In genomic region chr7:80439789-80440488, GRCm38 (mm10) we compare ENCODE assay signal across 10 mouse cellular contexts. TPM values are rescaled to one million over a fixed set of nuclear protein-coding genes. Genes with fewer than 3 reads are reported as not detected.
DNase-seq lines count a peak whose midpoint lies in the region; ATAC-seq and TF ChIP-seq lines count a peak whose summit lies in the region.
"Had no signal": no experiment of that assay in that cellular context is flagged by ENCODE, and none has a peak within 500 bp of the region (broad histone marks: within the 10 kb centered on the region; RNA-seq: fewer than 3 reads in every experiment).

No protein-coding gene starts in this region.

- no peak for TF ChIP-seq CTCF in forebrain, postnatal 0 days (IDR thresholded peaks at IDR 0.05; ENCODE audit: low read depth)
- TF ChIP-seq CTCF in brain, embryonic 14.5 days (IDR thresholded peaks at IDR 0.05; ENCODE audit: borderline replicate concordance, extremely low read depth, insufficient read depth, insufficient read length) = no peak
- no peak for TF ChIP-seq CTCF in kidney, adult 2 months (conservative IDR thresholded peaks at IDR 0.05; ENCODE audit: insufficient read depth, insufficient read length, low read depth, low read length)

- WGBS in forebrain, postnatal 0 days = 69% methylated on average over 10 of the region's 10 CpGs
- 77% methylated on average over 10 of the region's 10 CpGs for WGBS in forebrain, embryonic 16.5 days
- WGBS in kidney, adult 2 months = 73% methylated on average over 10 of the region's 10 CpGs

- H3K4me2 ChIP-seq in forebrain, postnatal 0 days (ENCODE audit: low read depth) = no peak overlapping the region
- no peak overlapping the region for H3K4me2 ChIP-seq in forebrain, embryonic 16.5 days (ENCODE audit: low read length)
- H3K4me2 ChIP-seq: midbrain, embryonic 15.5 days had no signal

- H3K9ac ChIP-seq in forebrain, postnatal 0 days = no peak overlapping the region
- H3K9ac ChIP-seq in forebrain, embryonic 16.5 days (replicated peaks; ENCODE audit: low read depth, low read length) = no peak overlapping the region
- H3K9ac ChIP-seq: midbrain, embryonic 15.5 days had no signal

- no peaks in the 10 kb centered on the region for H3K9me3 ChIP-seq in forebrain, postnatal 0 days (ENCODE audit: low read length)
- H3K9me3 ChIP-seq in forebrain, embryonic 16.5 days (ENCODE audit: control insufficient read depth, low read length) = no peaks in the 10 kb centered on the region
- H3K9me3 ChIP-seq: midbrain, embryonic 15.5 days had no signal

- H3K36me3 ChIP-seq in forebrain, postnatal 0 days (ENCODE audit: insufficient read depth) = no peaks in the 10 kb centered on the region
- H3K36me3 ChIP-seq in forebrain, embryonic 16.5 days (ENCODE audit: control insufficient read depth, insufficient read depth) = no peaks in the 10 kb centered on the region
- H3K36me3 ChIP-seq in kidney, adult 2 months (ENCODE audit: control insufficient read depth, insufficient read depth, low read length) = no peaks in the 10 kb centered on the region
- H3K36me3 ChIP-seq: midbrain, embryonic 15.5 days had no signal

- no peak for ATAC-seq in forebrain, postnatal 0 days
- no peak for ATAC-seq in forebrain, embryonic 16.5 days
- ATAC-seq: CD4-positive, CD25-positive, alpha-beta regulatory T cell, adult 4 months; midbrain, embryonic 15.5 days had no signal

- H3K27me3 ChIP-seq in forebrain, postnatal 0 days (ENCODE audit: insufficient read depth, low read length) = no peaks in the 10 kb centered on the region
- H3K27me3 ChIP-seq in forebrain, embryonic 16.5 days (replicated peaks; ENCODE audit: control insufficient read depth, insufficient read depth, low read length) = no peaks in the 10 kb centered on the region
- no peaks in the 10 kb centered on the region for H3K27me3 ChIP-seq in kidney, adult 2 months (replicated peaks; ENCODE audit: control insufficient read depth, insufficient read depth, low read length)
- H3K27me3 ChIP-seq: midbrain, embryonic 15.5 days had no signal

- H3K4me3 ChIP-seq in forebrain, postnatal 0 days (ENCODE audit: low read depth, low read length) = no peak overlapping the region
- H3K4me3 ChIP-seq in forebrain, embryonic 16.5 days (replicated peaks; ENCODE audit: low read length) = no peak overlapping the region
- no peak overlapping the region for H3K4me3 ChIP-seq in kidney, adult 2 months (ENCODE audit: insufficient read depth, low read depth, low read length)
- H3K4me3 ChIP-seq: midbrain, embryonic 15.5 days had no signal

- no peak for TF ChIP-seq POLR2A in brain, embryonic 14.5 days (IDR thresholded peaks at IDR 0.05; ENCODE audit: borderline replicate concordance, extremely low read depth, insufficient read depth, insufficient read length, poor library complexity, severe bottlenecking)
- no peak for TF ChIP-seq POLR2A in kidney, adult 2 months (IDR thresholded peaks at IDR 0.05; ENCODE audit: low read depth, low read length)

- peak overlapping the region; percentile 50; the same call in 1 of the 2 replicates for H3K27ac ChIP-seq in forebrain, postnatal 0 days (ENCODE audit: low read depth, low read length)
- H3K27ac ChIP-seq in forebrain, embryonic 16.5 days (ENCODE audit: low read length) = no peak overlapping the region
- no peak overlapping the region for H3K27ac ChIP-seq in kidney, adult 2 months (ENCODE audit: insufficient read depth, low read depth, low read length)
- H3K27ac ChIP-seq: midbrain, embryonic 15.5 days had no signal

- H3K4me1 ChIP-seq in forebrain, postnatal 0 days (ENCODE audit: insufficient read depth) = peaks cover 15% of the 10 kb centered on the region
- H3K4me1 ChIP-seq in forebrain, embryonic 16.5 days (replicated peaks; ENCODE audit: control insufficient read depth, insufficient read depth, low read length) = peaks cover 23% of the 10 kb centered on the region
- H3K4me1 ChIP-seq in kidney, adult 2 months (ENCODE audit: control insufficient read depth, insufficient read depth, low read length) = peaks cover 13% of the 10 kb centered on the region; the same call in 1 of the 2 replicates

- peak; percentile 49 for DNase-seq in forebrain, postnatal 0 days
- peak; percentile 44 for DNase-seq in lung, postnatal 10 days
- no peak for DNase-seq in lung, postnatal 25 days (ENCODE audit: low spot score)
- DNase-seq in brain, embryonic 14.5 days (ENCODE audit: low read depth) = peak; percentile 39
- peak; percentile 35 for DNase-seq in heart, postnatal 4 days
- DNase-seq in kidney, adult 2 months = no peak
- DNase-seq in ovary, adult 18-20 months (ENCODE audit: low spot score) = no peak

RNA-seq across cellular contexts. Expression of gene Furin, which starts 34.7 kb away (rescaled TPM):
- 16.9 and 21.8 TPM in 2 replicates for total RNA-seq in forebrain, postnatal 0 days (2014; rRNA removed)
- polyA plus RNA-seq in forebrain, postnatal 0 days (2015; fragmentation: Nextera tagmentation; extraction: Ambion mirVana) = 6.8 and 7.7 TPM in 2 replicates
- polyA plus RNA-seq in forebrain, embryonic 16.5 days (2015; fragmentation: Nextera tagmentation; extraction: Ambion mirVana) = 4.4 TPM in 2 replicates
- polyA plus RNA-seq in brain, embryonic 14.5 days (2012; rRNA removed) = 13.3 and 22.8 TPM in 2 replicates
- 100 to 1,000 TPM; 104 to 113 TPM for total RNA-seq in heart, postnatal 4 days (2021)
- 145 and 172 TPM in 2 replicates for polyA plus RNA-seq in kidney, adult 2 months (2012; rRNA removed)

RNA-seq across cellular contexts. Expression of gene Fes, which starts 52.2 kb away (rescaled TPM):
- 4.5 and 6.4 TPM in 2 replicates for total RNA-seq in forebrain, postnatal 0 days (2014; rRNA removed)
- polyA plus RNA-seq in forebrain, postnatal 0 days (2015; fragmentation: Nextera tagmentation; extraction: Ambion mirVana) = 2.5 and 2.8 TPM in 2 replicates
- 2.8 and 4.7 TPM in 2 replicates for polyA plus RNA-seq in forebrain, embryonic 16.5 days (2015; fragmentation: Nextera tagmentation; extraction: Ambion mirVana)
- 7.1 and 8.0 TPM in 2 replicates for polyA plus RNA-seq in brain, embryonic 14.5 days (2012; rRNA removed)
- total RNA-seq in heart, postnatal 4 days (2021) = 10 to 100 TPM; 16.4 to 21.5 TPM
- 10.0 and 10.8 TPM in 2 replicates for polyA plus RNA-seq in kidney, adult 2 months (2012; rRNA removed)

Comparison
In these comparisons a context has a peak if more than half of its experiments do, and no peak if none do; other contexts are left out.
1. DNase-seq: peak in forebrain, postnatal 0 days (single experiment), lung, postnatal 10 days (single experiment), brain, embryonic 14.5 days (single experiment) and heart, postnatal 4 days (single experiment); none in lung, postnatal 25 days (single experiment), kidney, adult 2 months (single experiment) and ovary, adult 18-20 months (single experiment).